Mouse (Mus musculus) lung, embryonic 15.5 days (tissue): ENCODE data around the gene Btaf1. TPM values are rescaled to one million over a fixed set of nuclear protein-coding genes. Genes with fewer than 3 reads are reported as not detected.

Experiments
- ATAC-seq: fragments of 200-750 bp; cut with Nextera tagmentation; 2 replicates; pipeline ENCODE4 v1.8.0; 2017; ENCODE audit warnings: moderate number of reproducible peaks, borderline replicate concordance; ENCODE audit not compliant: low FRiP score, low TSS enrichment; ENCODE audit errors: extremely low read depth
- H3K27ac ChIP-seq: fragments of 300-500 bp; sonication (generic); 2 replicates; pipeline ENCODE4 v1.5.1; 2015; ENCODE audit warnings: moderate library complexity, mild to moderate bottlenecking, inconsistent platforms
- H3K27me3 ChIP-seq: fragments of 300-500 bp; sonication (generic); 2 replicates; pipeline ENCODE4 v1.6.1; 2015; ENCODE audit warnings: inconsistent platforms
- H3K36me3 ChIP-seq: fragments of 300-500 bp; sonication (generic); 2 replicates; pipeline ENCODE4 v1.6.1; 2015; ENCODE audit warnings: inconsistent platforms
- H3K4me1 ChIP-seq: fragments of 300-500 bp; sonication (generic); 2 replicates; pipeline ENCODE4 v1.6.1; 2015; ENCODE audit warnings: inconsistent platforms
- H3K4me2 ChIP-seq: fragments of 300-500 bp; sonication (generic); 2 replicates; pipeline ENCODE4 v1.6.1; 2015; ENCODE audit warnings: inconsistent platforms, mild to moderate bottlenecking, moderate library complexity
- H3K4me3 ChIP-seq: fragments of 300-500 bp; sonication (generic); 2 replicates; pipeline ENCODE4 v1.5.1; 2015; ENCODE audit warnings: mild to moderate bottlenecking, inconsistent platforms
- H3K9ac ChIP-seq: fragments of 300-500 bp; sonication (generic); 2 replicates; pipeline ENCODE4 v1.6.1; 2015; ENCODE audit warnings: inconsistent platforms
- H3K9me3 ChIP-seq: fragments of 300-500 bp; sonication (generic); 2 replicates; pipeline ENCODE4 v1.6.1; 2016; ENCODE audit warnings: inconsistent platforms
- WGBS: fragments of 180-500 bp; shearing (Covaris S2); methylation state at CpG from one replicate; pipeline ENCODE4 v1.1.7; 2015; 5-methylcytosine and 5-hydroxymethylcytosine counted together
- polyA plus RNA-seq: library from polyadenylated mRNA; unstranded; fragments of >200 nt; fragmentation: Nextera tagmentation; extraction: Ambion mirVana; gene quantifications from 2 replicates; pipeline ENCODE4 v1.2.1, GENCODE M21; 2015

Btaf1 gene
- polyA plus RNA-seq, 1 experiment from 2014 or later = 11.3 TPM

DNA sequence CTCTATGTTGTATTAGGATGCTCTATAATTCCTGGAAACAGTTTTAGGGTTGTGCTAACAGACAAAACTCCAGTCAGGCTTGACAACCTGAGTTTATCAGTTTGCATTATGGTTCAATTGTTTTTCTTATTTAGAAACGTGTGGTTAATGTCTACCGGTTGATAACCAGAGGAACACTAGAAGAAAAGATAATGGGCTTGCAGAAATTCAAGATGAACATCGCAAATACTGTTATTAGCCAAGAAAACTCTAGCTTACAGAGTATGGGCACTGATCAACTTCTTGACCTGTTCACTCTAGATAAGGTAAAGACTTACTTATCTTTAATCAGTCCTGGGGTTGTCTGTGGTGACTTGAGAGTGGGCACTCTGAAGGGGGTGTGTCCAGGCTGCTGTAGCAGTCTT is 84.0 kb downstream of the Btaf1 start:
- Histone ChIP-seq H3K27me3 (no peaks in the 10 kb centered on the region), H3K27ac (no peak overlapping the region), H3K4me2 (no peak overlapping the region), H3K4me1 (no peaks in the 10 kb centered on the region), H3K36me3 (peaks cover 73% of the 10 kb centered on the region), H3K4me3 (no peak overlapping the region), H3K9ac (no peak overlapping the region), H3K9me3 (no peaks in the 10 kb centered on the region)
- 88% methylated on average over 3 of the region's 3 CpGs for WGBS
- no peak for ATAC-seq

DNA sequence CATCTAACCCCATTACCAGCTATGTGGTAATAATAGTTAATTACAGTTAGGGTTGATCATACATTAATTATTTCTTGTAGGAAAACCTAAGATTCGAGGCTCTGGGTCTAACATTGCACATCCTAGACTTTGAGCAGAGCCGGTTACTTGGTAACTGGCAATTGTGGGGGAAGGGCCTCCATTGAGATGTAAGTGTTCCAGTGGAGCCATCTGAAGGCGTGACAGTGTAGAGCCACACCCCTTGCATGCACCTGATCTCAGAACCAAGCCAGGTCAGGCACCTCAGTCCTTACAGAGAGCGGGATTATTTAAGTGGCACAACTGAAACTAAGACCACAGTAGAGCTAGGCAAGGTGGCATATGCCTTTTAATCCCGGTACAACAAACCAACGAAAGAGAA is 87.6 kb downstream of the Btaf1 start:
- WGBS = 91% methylated on average over 6 of the region's 6 CpGs
- Histone ChIP-seq H3K27ac (no peak overlapping the region), H3K4me1 (peaks cover 3% of the 10 kb centered on the region), H3K36me3 (peaks cover 49% of the 10 kb centered on the region), H3K9me3 (no peaks in the 10 kb centered on the region), H3K27me3 (no peaks in the 10 kb centered on the region), H3K4me3 (no peak overlapping the region), H3K4me2 (no peak overlapping the region), H3K9ac (no peak overlapping the region)
- no peak for ATAC-seq

DNA sequence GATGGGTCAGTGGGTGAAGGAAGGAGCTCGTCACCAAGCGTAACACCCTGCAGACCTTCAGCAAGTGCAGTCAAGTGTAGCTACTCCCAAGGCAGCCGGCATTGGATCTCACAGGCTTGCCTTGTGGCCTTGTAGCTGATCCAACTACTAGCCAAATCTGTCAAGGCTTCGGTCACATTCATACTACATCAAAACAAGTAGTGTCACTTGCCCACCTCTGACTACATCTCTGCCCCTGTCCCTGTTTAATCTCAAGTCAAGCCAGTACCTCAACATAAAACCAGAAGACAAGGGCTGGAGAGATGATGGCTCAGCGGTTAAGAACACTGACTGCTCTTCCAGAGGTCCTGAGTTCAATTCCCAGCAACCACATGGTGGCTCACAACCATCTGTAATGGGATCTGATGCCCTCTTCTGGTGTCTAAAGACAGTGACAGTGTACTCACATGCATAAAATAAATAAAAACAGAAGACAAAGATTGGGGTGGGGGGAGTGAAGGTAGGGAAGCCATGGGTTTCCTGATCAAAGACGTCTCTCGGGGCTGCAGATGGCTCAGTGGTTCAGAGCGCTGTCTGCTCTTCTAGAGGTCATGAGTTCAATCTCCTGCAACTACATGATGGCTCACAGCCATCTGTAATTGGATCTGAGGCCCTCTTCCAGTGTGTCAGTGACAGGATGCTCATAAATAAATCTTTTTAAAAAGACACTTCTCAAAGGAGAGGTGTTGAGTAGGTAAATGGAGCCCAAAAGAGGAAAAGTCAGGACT is 88.5 kb downstream of the Btaf1 start:
- H3K27me3 ChIP-seq = no peaks in the 10 kb centered on the region
- no peaks in the 10 kb centered on the region for H3K9me3 ChIP-seq
- no peak overlapping the region for H3K27ac ChIP-seq
- no peak overlapping the region for H3K4me2 ChIP-seq
- ATAC-seq = no peak
- WGBS = 82% methylated on average over 8 of the region's 8 CpGs
- peaks cover 9% of the 10 kb centered on the region for H3K4me1 ChIP-seq
- no peak overlapping the region for H3K9ac ChIP-seq
- H3K36me3 ChIP-seq = peaks cover 45% of the 10 kb centered on the region
- no peak overlapping the region for H3K4me3 ChIP-seq

DNA sequence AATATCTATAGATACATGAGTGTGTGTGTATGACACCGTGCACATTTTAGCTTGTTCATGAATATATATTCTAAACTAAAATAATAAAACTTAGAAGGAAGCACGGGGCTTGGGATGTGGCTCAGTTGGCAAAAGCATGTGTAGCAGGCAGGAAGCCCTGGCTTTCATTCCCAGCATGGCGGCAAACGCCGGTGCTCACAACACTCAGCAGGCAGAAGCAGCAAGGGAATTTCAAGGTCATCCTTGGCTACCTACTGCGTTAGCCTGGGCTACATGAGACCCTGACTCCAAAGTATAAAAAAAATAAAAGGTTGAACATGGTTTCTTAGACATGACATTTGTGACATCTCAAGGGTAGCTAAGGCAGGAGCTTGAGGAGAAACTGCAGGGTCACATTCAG is 91.0 kb downstream of the Btaf1 start:
- no peak overlapping the region for H3K4me3 ChIP-seq
- no peak overlapping the region for H3K4me2 ChIP-seq
- no peak overlapping the region for H3K27ac ChIP-seq
- 91% methylated on average over 6 of the region's 6 CpGs for WGBS
- no peaks in the 10 kb centered on the region for H3K9me3 ChIP-seq
- ATAC-seq = no peak
- peaks cover 9% of the 10 kb centered on the region for H3K4me1 ChIP-seq
- no peaks in the 10 kb centered on the region for H3K27me3 ChIP-seq
- peaks cover 23% of the 10 kb centered on the region for H3K36me3 ChIP-seq
- H3K9ac ChIP-seq = no peak overlapping the region

DNA sequence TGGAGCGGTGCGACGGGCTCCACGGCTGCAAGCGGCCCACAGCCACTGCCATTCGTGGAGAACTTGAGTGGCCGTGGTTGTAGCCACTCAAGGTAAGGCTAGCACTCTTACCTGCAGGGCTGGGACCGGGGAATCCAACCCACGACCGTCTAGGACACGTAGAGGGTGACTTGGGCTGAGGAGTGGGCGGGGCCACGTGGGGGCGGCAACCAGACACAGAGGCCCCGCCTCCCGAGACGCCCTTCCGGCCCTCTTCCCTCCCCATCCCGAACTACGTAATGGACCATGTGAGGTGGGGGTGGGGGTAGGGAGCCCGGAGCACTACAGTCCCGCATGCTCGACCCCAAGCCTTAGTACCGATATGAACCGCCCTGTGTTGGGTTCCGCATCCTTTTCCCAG is 92.5 kb downstream of the Btaf1 start:
- WGBS = 2% methylated on average over 26 of the region's 26 CpGs
- Histone ChIP-seq H3K27me3 (no peaks in the 10 kb centered on the region), H3K36me3 (peaks cover 9% of the 10 kb centered on the region; the same call in 1 of the 2 replicates), H3K4me1 (peaks cover 9% of the 10 kb centered on the region), H3K4me3 (peak overlapping the region; percentile 50), H3K9me3 (no peaks in the 10 kb centered on the region), H3K4me2 (peak overlapping the region; percentile 78), H3K27ac (no peak overlapping the region), H3K9ac (peak overlapping the region; percentile 40)
- ATAC-seq = peak; percentile 96

DNA sequence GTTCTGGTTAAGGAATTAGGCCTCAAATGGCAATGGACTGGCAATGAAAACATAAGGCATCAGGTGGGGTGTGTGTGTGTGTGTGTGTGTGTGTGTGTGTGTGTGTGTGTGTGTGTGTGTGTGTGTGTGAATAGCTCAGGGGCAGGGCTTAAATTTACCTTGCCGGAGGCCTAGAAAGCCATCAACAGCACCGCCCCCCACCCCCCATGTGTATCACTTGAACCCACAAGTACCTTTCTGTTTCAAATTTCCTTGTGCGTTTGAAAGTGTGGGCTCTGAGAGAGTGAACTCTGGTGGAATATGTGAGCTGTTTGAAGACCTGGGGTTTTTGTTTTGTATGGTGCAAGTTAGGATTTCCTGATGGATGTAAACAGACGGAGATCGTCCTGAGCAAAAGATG is 93.1 kb downstream of the Btaf1 start:
- WGBS = 35% methylated on average over 5 of the region's 5 CpGs
- Histone ChIP-seq H3K4me3 (peak overlapping the region; percentile 50), H3K36me3 (peaks cover 4% of the 10 kb centered on the region; the same call in 1 of the 2 replicates), H3K27me3 (no peaks in the 10 kb centered on the region), H3K4me2 (peak overlapping the region; percentile 78), H3K4me1 (peaks cover 9% of the 10 kb centered on the region), H3K27ac (no peak overlapping the region), H3K9ac (peak overlapping the region; percentile 33; the same call in 1 of the 2 replicates), H3K9me3 (no peaks in the 10 kb centered on the region)
- peak; percentile 3; the same call in 1 of the 2 replicates for ATAC-seq

DNA sequence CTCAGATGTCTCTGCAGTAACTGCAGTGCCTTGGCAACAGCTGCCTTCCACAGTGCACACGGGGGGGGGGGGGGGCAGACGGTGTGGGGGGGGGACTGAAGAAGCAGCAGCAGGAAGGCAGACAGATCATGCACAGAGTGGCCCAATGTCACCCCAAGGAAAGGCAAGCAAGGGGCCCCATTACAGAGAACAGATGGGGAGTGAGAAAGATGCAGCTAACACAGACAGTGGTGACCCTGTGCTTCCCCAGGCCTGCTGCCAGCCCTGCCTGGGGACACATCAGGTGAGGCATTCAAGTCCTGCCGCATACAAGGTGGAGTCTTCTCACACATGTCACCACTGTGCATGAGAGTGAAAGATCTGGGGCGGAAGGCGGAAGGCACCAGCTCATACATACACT is 94.7 kb downstream of the Btaf1 start:
- no peak overlapping the region for H3K4me2 ChIP-seq
- no peaks in the 10 kb centered on the region for H3K27me3 ChIP-seq
- H3K4me3 ChIP-seq = no peak overlapping the region
- peaks cover 9% of the 10 kb centered on the region for H3K4me1 ChIP-seq
- H3K9me3 ChIP-seq = no peaks in the 10 kb centered on the region
- no peak overlapping the region for H3K27ac ChIP-seq
- H3K9ac ChIP-seq = no peak overlapping the region
- H3K36me3 ChIP-seq = no peaks in the 10 kb centered on the region
- no peak for ATAC-seq
- WGBS = 55% methylated on average over 5 of the region's 5 CpGs

DNA sequence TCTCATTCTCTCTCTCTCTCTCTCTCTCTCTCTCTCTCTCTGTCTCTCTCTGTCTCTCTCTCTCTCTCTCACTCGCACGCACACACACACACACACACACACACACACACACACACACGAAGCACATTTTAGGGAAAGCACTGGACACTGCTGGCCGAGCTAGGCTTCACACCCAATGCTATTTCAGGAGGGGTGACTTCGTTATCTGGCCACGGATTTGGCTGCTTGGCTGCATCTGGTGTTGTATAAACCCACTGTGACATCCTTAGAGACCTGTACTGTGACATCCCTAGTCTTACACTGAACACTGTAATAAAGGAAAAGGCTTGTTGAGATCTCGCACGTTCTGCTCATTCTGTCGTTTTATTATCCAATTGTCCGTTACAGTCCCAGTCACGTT is 95.1 kb downstream of the Btaf1 start:
- ATAC-seq = no peak
- Histone ChIP-seq H3K9me3 (no peaks in the 10 kb centered on the region), H3K36me3 (no peaks in the 10 kb centered on the region), H3K27me3 (no peaks in the 10 kb centered on the region), H3K27ac (no peak overlapping the region), H3K9ac (no peak overlapping the region), H3K4me2 (no peak overlapping the region), H3K4me3 (no peak overlapping the region), H3K4me1 (peaks cover 9% of the 10 kb centered on the region)
- 76% methylated on average over 11 of the region's 11 CpGs for WGBS

DNA sequence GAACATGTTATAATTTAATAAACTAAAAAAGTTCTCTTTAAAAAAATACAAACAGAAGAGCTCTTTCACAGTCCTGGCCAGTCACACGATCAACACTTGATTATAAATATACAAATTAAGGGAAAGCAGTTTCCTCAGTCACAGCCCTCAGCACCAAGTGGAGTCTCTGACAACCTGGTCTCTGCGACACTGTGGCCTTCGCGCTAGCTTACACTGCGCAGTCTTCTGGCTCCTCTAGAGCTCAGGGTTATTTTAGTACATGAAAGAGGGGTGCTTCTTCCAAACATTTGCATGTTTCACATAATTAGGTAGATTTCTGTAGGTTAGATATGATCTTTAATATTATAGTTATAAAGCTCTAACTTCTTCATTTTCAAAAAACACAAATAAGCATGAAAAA is 96.3 kb downstream of the Btaf1 start:
- Histone ChIP-seq H3K36me3 (no peaks in the 10 kb centered on the region), H3K9me3 (no peaks in the 10 kb centered on the region), H3K27ac (no peak overlapping the region), H3K4me2 (no peak overlapping the region), H3K9ac (no peak overlapping the region), H3K27me3 (no peaks in the 10 kb centered on the region), H3K4me3 (no peak overlapping the region), H3K4me1 (peaks cover 9% of the 10 kb centered on the region)
- 90% methylated on average over 5 of the region's 5 CpGs for WGBS
- ATAC-seq = no peak

DNA sequence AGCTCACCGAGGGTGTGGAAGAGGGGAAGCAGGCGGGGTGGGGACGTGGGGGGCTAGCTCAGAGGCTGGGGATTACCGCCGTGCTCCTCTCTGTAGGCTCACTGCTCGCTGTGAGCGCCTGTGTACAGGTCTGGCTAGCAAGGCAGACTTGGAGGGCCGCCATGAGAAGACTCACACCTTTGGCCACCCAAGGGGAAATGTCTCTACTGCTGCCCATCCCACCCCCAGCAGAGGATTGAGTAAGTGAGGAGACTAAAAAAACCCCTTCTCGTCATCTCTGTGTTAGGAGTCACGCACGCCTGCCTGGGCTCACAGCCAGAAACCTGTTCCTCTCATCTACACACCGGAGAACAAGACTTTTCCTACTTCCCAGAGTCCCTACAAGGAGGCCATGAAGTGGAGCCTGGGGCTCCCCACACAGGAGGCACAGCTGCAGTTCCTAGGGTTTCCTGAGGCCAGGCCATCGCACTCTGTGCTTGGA is 100.0 kb downstream of the Btaf1 start:
- Histone ChIP-seq H3K27me3 (no peaks in the 10 kb centered on the region), H3K27ac (no peak overlapping the region), H3K36me3 (no peaks in the 10 kb centered on the region), H3K4me3 (no peak overlapping the region), H3K4me2 (no peak overlapping the region), H3K9ac (no peak overlapping the region), H3K9me3 (no peaks in the 10 kb centered on the region), H3K4me1 (no peaks in the 10 kb centered on the region; the same call in 1 of the 2 replicates)
- ATAC-seq = no peak
- WGBS = 46% methylated on average over 13 of the region's 13 CpGs

DNA sequence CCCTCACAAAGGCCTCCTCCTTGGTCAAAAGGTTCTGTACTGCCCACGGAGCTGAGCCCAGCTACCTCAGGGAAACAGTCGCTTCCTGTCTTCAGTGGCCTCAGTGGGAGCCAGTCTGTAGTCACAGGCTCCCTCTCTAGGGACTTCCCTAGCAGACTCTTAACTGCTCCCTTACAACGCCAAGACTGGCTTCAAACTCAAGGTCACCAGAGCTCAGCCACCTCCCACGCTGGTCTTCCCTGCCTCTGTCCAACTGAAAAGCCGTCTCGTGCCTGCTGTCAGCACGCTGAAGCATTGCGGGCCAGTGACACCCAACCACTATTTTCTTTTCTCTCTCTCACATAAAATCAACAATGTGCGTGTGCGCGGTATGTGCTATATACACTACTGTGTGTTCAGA is 100.5 kb downstream of the Btaf1 start:
- ATAC-seq = no peak
- H3K9me3 ChIP-seq = no peaks in the 10 kb centered on the region
- no peaks in the 10 kb centered on the region for H3K27me3 ChIP-seq
- no peak overlapping the region for H3K4me3 ChIP-seq
- no peaks in the 10 kb centered on the region for H3K36me3 ChIP-seq
- no peaks in the 10 kb centered on the region; the same call in 1 of the 2 replicates for H3K4me1 ChIP-seq
- H3K9ac ChIP-seq = no peak overlapping the region
- no peak overlapping the region for H3K4me2 ChIP-seq
- 53% methylated on average over 11 of the region's 11 CpGs for WGBS
- no peak overlapping the region for H3K27ac ChIP-seq

DNA sequence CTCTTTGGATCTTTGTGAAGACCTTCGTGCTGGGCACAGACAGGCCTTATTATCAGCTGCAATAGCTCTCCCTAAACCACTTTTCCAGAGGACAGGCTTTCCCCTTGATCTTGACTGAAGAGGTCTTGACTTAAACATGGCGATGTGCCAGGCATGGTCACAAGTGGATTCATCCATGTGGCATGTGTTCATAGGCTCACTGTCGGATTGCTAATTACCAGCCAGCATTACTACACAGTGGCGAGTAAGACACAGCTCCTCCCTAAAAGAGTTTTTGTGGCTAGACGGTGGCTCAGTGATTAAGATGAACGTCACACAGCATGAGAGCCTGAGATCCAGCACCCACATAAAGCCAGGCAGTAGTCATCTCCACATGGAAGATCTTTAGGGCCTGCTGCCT is 103.9 kb downstream of the Btaf1 start:
- H3K4me1 ChIP-seq = no peaks in the 10 kb centered on the region; the same call in 1 of the 2 replicates
- H3K4me2 ChIP-seq = no peak overlapping the region
- ATAC-seq = no peak
- WGBS = 60% methylated on average over 6 of the region's 6 CpGs
- no peak overlapping the region for H3K27ac ChIP-seq
- H3K9me3 ChIP-seq = no peaks in the 10 kb centered on the region
- H3K36me3 ChIP-seq = no peaks in the 10 kb centered on the region
- no peaks in the 10 kb centered on the region for H3K27me3 ChIP-seq
- no peak overlapping the region for H3K4me3 ChIP-seq
- H3K9ac ChIP-seq = no peak overlapping the region
